Mouse (Mus musculus): ENCODE data around the gene Fscn3. TPM values are rescaled to one million over a fixed set of nuclear protein-coding genes. Genes with fewer than 3 reads are reported as not detected.

Fscn3 gene
- polyA plus RNA-seq (2014; fragmentation: Nextera tagmentation; extraction: Ambion mirVana), result not detected in 2 replicates

GRCm38 (mm10) chr6:28427096-28427839 is at the start of gene Fscn3:
Gene Fscn3 (plus strand): TSS chr6:28427789.
- Histone ChIP-seq H3K9ac (ENCODE audit: low read depth, low read length) (no peak within 1 kb of the TSS), H3K36me3 (ENCODE audit: control insufficient read depth, insufficient read depth, low read length) (peaks cover 18% of the 10 kb centered on the region), H3K4me3 (ENCODE audit: low read depth, low read length) (no peak within 1 kb of the TSS), H3K9me3 (replicated peaks; ENCODE audit: control insufficient read depth, low read length) (no peaks in the 10 kb centered on the region), H3K4me2 (no peak within 1 kb of the TSS), H3K27ac (ENCODE audit: low read depth, low read length) (no peak within 1 kb of the TSS), H3K27me3 (ENCODE audit: control insufficient read depth, insufficient read depth, low read length) (no peaks in the 10 kb centered on the region), H3K4me1 (ENCODE audit: control insufficient read depth, insufficient read depth, low read length) (peaks cover 12% of the 10 kb centered on the region)
- ATAC-seq (replicated peaks; ENCODE audit: insufficient number of reproducible peaks, low FRiP score, low TSS enrichment), result no peak
- 78% methylated on average over 3 of the region's 3 CpGs for WGBS (ENCODE audit: insufficient replicate concordance)

- H3K4me2 ChIP-seq, result no peak overlapping the region
- H3K9me3 ChIP-seq (replicated peaks; ENCODE audit: control insufficient read depth, low read length), result no peaks in the 10 kb centered on the region
- H3K36me3 ChIP-seq (ENCODE audit: control insufficient read depth, insufficient read depth, low read length), result no peaks in the 10 kb centered on the region
- H3K4me3 ChIP-seq (ENCODE audit: low read depth, low read length), result no peak overlapping the region
- no peak overlapping the region for H3K9ac ChIP-seq (ENCODE audit: low read depth, low read length)
- WGBS (ENCODE audit: insufficient replicate concordance), result 63% methylated on average over 4 of the region's 4 CpGs
- no peak for ATAC-seq (replicated peaks; ENCODE audit: insufficient number of reproducible peaks, low FRiP score, low TSS enrichment)
- no peak overlapping the region for H3K27ac ChIP-seq (ENCODE audit: low read depth, low read length)
- H3K27me3 ChIP-seq (ENCODE audit: control insufficient read depth, insufficient read depth, low read length), result no peaks in the 10 kb centered on the region
- no peaks in the 10 kb centered on the region for H3K4me1 ChIP-seq (ENCODE audit: control insufficient read depth, insufficient read depth, low read length)
Observed at GRCm38 (mm10) chr6:28381983-28382382, 45.6 kb upstream of the Fscn3 start.

- WGBS (ENCODE audit: insufficient replicate concordance), result 70% methylated on average over 3 of the region's 3 CpGs
- H3K9ac ChIP-seq (ENCODE audit: low read depth, low read length), result no peak overlapping the region
- no peak for ATAC-seq (replicated peaks; ENCODE audit: insufficient number of reproducible peaks, low FRiP score, low TSS enrichment)
- no peaks in the 10 kb centered on the region for H3K36me3 ChIP-seq (ENCODE audit: control insufficient read depth, insufficient read depth, low read length)
- no peak overlapping the region for H3K27ac ChIP-seq (ENCODE audit: low read depth, low read length)
- no peak overlapping the region for H3K4me3 ChIP-seq (ENCODE audit: low read depth, low read length)
- no peaks in the 10 kb centered on the region for H3K4me1 ChIP-seq (ENCODE audit: control insufficient read depth, insufficient read depth, low read length)
- H3K4me2 ChIP-seq, result no peak overlapping the region
- no peaks in the 10 kb centered on the region for H3K9me3 ChIP-seq (replicated peaks; ENCODE audit: control insufficient read depth, low read length)
- H3K27me3 ChIP-seq (ENCODE audit: control insufficient read depth, insufficient read depth, low read length), result no peaks in the 10 kb centered on the region
Observed at GRCm38 (mm10) chr6:28385169-28385568, 42.4 kb upstream of the Fscn3 start.

GRCm38 (mm10) chr6:28389038-28389437 is 38.6 kb upstream of the Fscn3 start:
- WGBS (ENCODE audit: insufficient replicate concordance), result 78% methylated on average over 3 of the region's 3 CpGs
- Histone ChIP-seq H3K9ac (ENCODE audit: low read depth, low read length) (no peak overlapping the region), H3K9me3 (replicated peaks; ENCODE audit: control insufficient read depth, low read length) (no peaks in the 10 kb centered on the region), H3K4me1 (ENCODE audit: control insufficient read depth, insufficient read depth, low read length) (no peaks in the 10 kb centered on the region), H3K27ac (ENCODE audit: low read depth, low read length) (no peak overlapping the region), H3K27me3 (ENCODE audit: control insufficient read depth, insufficient read depth, low read length) (no peaks in the 10 kb centered on the region), H3K36me3 (ENCODE audit: control insufficient read depth, insufficient read depth, low read length) (no peaks in the 10 kb centered on the region), H3K4me2 (no peak overlapping the region), H3K4me3 (ENCODE audit: low read depth, low read length) (no peak overlapping the region)
- no peak for ATAC-seq (replicated peaks; ENCODE audit: insufficient number of reproducible peaks, low FRiP score, low TSS enrichment)

- H3K27me3 ChIP-seq (ENCODE audit: control insufficient read depth, insufficient read depth, low read length), result peaks cover 31% of the 10 kb centered on the region
Observed at GRCm38 (mm10) chr6:28396051-28396852, 31.3 kb upstream of the Fscn3 start.

GRCm38 (mm10) chr6:28396853-28397457 is 30.6 kb upstream of the Fscn3 start:
- Histone ChIP-seq H3K4me2 (peak overlapping the region; percentile 76), H3K4me3 (ENCODE audit: low read depth, low read length) (peak overlapping the region; percentile 51), H3K9ac (ENCODE audit: low read depth, low read length) (no peak overlapping the region), H3K4me1 (ENCODE audit: control insufficient read depth, insufficient read depth, low read length) (0 out of 2 replicates have a peak, but pooled peaks cover 2% of the 10 kb centered on the region), H3K9me3 (replicated peaks; ENCODE audit: control insufficient read depth, low read length) (no peaks in the 10 kb centered on the region; the same call in 1 of the 2 replicates), H3K27me3 (ENCODE audit: control insufficient read depth, insufficient read depth, low read length) (peaks cover 31% of the 10 kb centered on the region), H3K27ac (ENCODE audit: low read depth, low read length) (no peak overlapping the region), H3K36me3 (ENCODE audit: control insufficient read depth, insufficient read depth, low read length) (no peaks in the 10 kb centered on the region)
- WGBS (ENCODE audit: insufficient replicate concordance), result 3% methylated on average over 19 of the region's 19 CpGs
- no peak for ATAC-seq (replicated peaks; ENCODE audit: insufficient number of reproducible peaks, low FRiP score, low TSS enrichment)

More at GRCm38 (mm10) chr6:28396051-28396852, 31.3 kb upstream of the Fscn3 start:
- Histone ChIP-seq H3K4me2 (no peak overlapping the region; the same call in 1 of the 2 replicates), H3K9ac (ENCODE audit: low read depth, low read length) (no peak overlapping the region), H3K27ac (ENCODE audit: low read depth, low read length) (no peak overlapping the region), H3K36me3 (ENCODE audit: control insufficient read depth, insufficient read depth, low read length) (no peaks in the 10 kb centered on the region), H3K4me3 (ENCODE audit: low read depth, low read length) (no peak overlapping the region), H3K4me1 (ENCODE audit: control insufficient read depth, insufficient read depth, low read length) (0 out of 2 replicates have a peak, but pooled peaks cover 2% of the 10 kb centered on the region), H3K9me3 (replicated peaks; ENCODE audit: control insufficient read depth, low read length) (no peaks in the 10 kb centered on the region; the same call in 1 of the 2 replicates)
- WGBS (ENCODE audit: insufficient replicate concordance), result 25% methylated on average over 15 of the region's 15 CpGs
- ATAC-seq (replicated peaks; ENCODE audit: insufficient number of reproducible peaks, low FRiP score, low TSS enrichment), result no peak

GRCm38 (mm10) chr6:28397681-28398203 is 29.8 kb upstream of the Fscn3 start, which contains the start of gene Zfp800:
Gene Zfp800 (minus strand): TSS chr6:28398005.
- 1% methylated on average over 33 of the region's 33 CpGs for WGBS (ENCODE audit: insufficient replicate concordance)
- peak within 1 kb of the TSS; percentile 49; the same call in 1 of the 2 replicates for H3K9ac ChIP-seq (ENCODE audit: low read depth, low read length)

GRCm38 (mm10) chr6:28398726-28399125 is 28.9 kb upstream of the Fscn3 start:
- 75% methylated on average over 3 of the region's 3 CpGs for WGBS (ENCODE audit: insufficient replicate concordance)
- peaks cover 31% of the 10 kb centered on the region for H3K27me3 ChIP-seq (ENCODE audit: control insufficient read depth, insufficient read depth, low read length)
- ATAC-seq (replicated peaks; ENCODE audit: insufficient number of reproducible peaks, low FRiP score, low TSS enrichment), result no peak

More at GRCm38 (mm10) chr6:28397681-28398203, 29.8 kb upstream of the Fscn3 start, which contains the start of gene Zfp800:
- Histone ChIP-seq H3K36me3 (ENCODE audit: control insufficient read depth, insufficient read depth, low read length) (no peaks in the 10 kb centered on the region), H3K27me3 (ENCODE audit: control insufficient read depth, insufficient read depth, low read length) (peaks cover 31% of the 10 kb centered on the region), H3K27ac (ENCODE audit: low read depth, low read length) (no peak within 1 kb of the TSS), H3K4me2 (peak within 1 kb of the TSS; percentile 76), H3K4me1 (ENCODE audit: control insufficient read depth, insufficient read depth, low read length) (0 out of 2 replicates have a peak, but pooled peaks cover 2% of the 10 kb centered on the region), H3K9me3 (replicated peaks; ENCODE audit: control insufficient read depth, low read length) (no peaks in the 10 kb centered on the region; the same call in 1 of the 2 replicates), H3K4me3 (ENCODE audit: low read depth, low read length) (peak within 1 kb of the TSS; percentile 51)
- no peak for ATAC-seq (replicated peaks; ENCODE audit: insufficient number of reproducible peaks, low FRiP score, low TSS enrichment)

More at GRCm38 (mm10) chr6:28398726-28399125, 28.9 kb upstream of the Fscn3 start:
- Histone ChIP-seq H3K9me3 (replicated peaks; ENCODE audit: control insufficient read depth, low read length) (no peaks in the 10 kb centered on the region; the same call in 1 of the 2 replicates), H3K4me3 (ENCODE audit: low read depth, low read length) (no peak overlapping the region), H3K36me3 (ENCODE audit: control insufficient read depth, insufficient read depth, low read length) (no peaks in the 10 kb centered on the region), H3K27ac (ENCODE audit: low read depth, low read length) (no peak overlapping the region), H3K4me1 (ENCODE audit: control insufficient read depth, insufficient read depth, low read length) (0 out of 2 replicates have a peak, but pooled peaks cover 2% of the 10 kb centered on the region), H3K4me2 (no peak overlapping the region), H3K9ac (ENCODE audit: low read depth, low read length) (no peak overlapping the region)
